Comparison of ENCODE assay signal across 18 mouse cellular contexts in genomic region chr2:169951041-169951440, GRCm38 (mm10).
DNase-seq lines count a peak whose midpoint lies in the region; ATAC-seq and TF ChIP-seq lines count a peak whose summit lies in the region.
"Had no signal": no experiment of that assay in that cellular context is flagged by ENCODE, and none has a peak within 500 bp of the region (broad histone marks: within the 10 kb centered on the region; RNA-seq: fewer than 3 reads in every experiment).

No protein-coding gene starts in this region.

- ATAC-seq in forebrain, postnatal 0 days = no peak
- no peak for ATAC-seq in forebrain, embryonic 13.5 days
- peak; percentile 58; the same call in 1 of the 2 replicates for ATAC-seq in stomach, embryonic 15.5 days (ENCODE audit: insufficient read depth, low FRiP score, low read depth)

- DNase-seq in forebrain, postnatal 0 days = peak; percentile 20
- peak; percentile 36 to 48 for DNase-seq in kidney, postnatal 4 days
- no peak for DNase-seq in kidney, adult 18-20 months
- DNase-seq in right cerebral cortex, postnatal 25 days = peak; percentile 18
- DNase-seq in right cerebral cortex, adult 18-20 months = no peak
- DNase-seq in forebrain, embryonic 10.5 days (ENCODE audit: extremely low spot score, low spot score) = no peak
- DNase-seq: adrenal gland, postnatal 10 days; cerebellum, adult 9-10 months; heart, adult 18-20 months; kidney, adult 11 months; thymus, postnatal 14 days had no signal

- peaks cover 4% of the 10 kb centered on the region; the same call in 1 of the 2 replicates for H3K27me3 ChIP-seq in forebrain, postnatal 0 days (ENCODE audit: insufficient read depth, low read length)
- no peaks in the 10 kb centered on the region for H3K27me3 ChIP-seq in forebrain, embryonic 13.5 days
- no peaks in the 10 kb centered on the region for H3K27me3 ChIP-seq in stomach, embryonic 15.5 days (replicated peaks)
- no peaks in the 10 kb centered on the region for H3K27me3 ChIP-seq in forebrain, embryonic 10.5 days (ENCODE audit: poor library complexity, severe bottlenecking)
- H3K27me3 ChIP-seq: CH12.LX; hindbrain, embryonic 12.5 days; neural tube, embryonic 15.5 days had no signal

- 64% methylated on average over 8 of the region's 8 CpGs for WGBS in forebrain, postnatal 0 days
- WGBS in forebrain, embryonic 13.5 days = 80% methylated on average over 8 of the region's 8 CpGs
- 58% methylated on average over 8 of the region's 8 CpGs for WGBS in stomach, embryonic 15.5 days
- WGBS in forebrain, embryonic 10.5 days = 87% methylated on average over 8 of the region's 8 CpGs

- no peaks in the 10 kb centered on the region for H3K4me1 ChIP-seq in forebrain, postnatal 0 days (ENCODE audit: insufficient read depth)
- H3K4me1 ChIP-seq in forebrain, embryonic 13.5 days = peaks cover 8% of the 10 kb centered on the region
- H3K4me1 ChIP-seq in stomach, embryonic 15.5 days = 0 out of 2 replicates have a peak, but pooled peaks cover 8% of the 10 kb centered on the region
- no peaks in the 10 kb centered on the region for H3K4me1 ChIP-seq in forebrain, embryonic 10.5 days
- H3K4me1 ChIP-seq: hindbrain, embryonic 12.5 days; midbrain, embryonic 10.5 days had no signal

- H3K4me2 ChIP-seq in forebrain, postnatal 0 days (ENCODE audit: low read depth) = no peak overlapping the region
- no peak overlapping the region for H3K4me2 ChIP-seq in forebrain, embryonic 13.5 days
- no peak overlapping the region for H3K4me2 ChIP-seq in stomach, embryonic 15.5 days
- H3K4me2 ChIP-seq: hindbrain, embryonic 12.5 days; neural tube, embryonic 15.5 days had no signal

- no peak overlapping the region for H3K9ac ChIP-seq in forebrain, postnatal 0 days
- H3K9ac ChIP-seq in forebrain, embryonic 13.5 days = no peak overlapping the region
- H3K9ac ChIP-seq in stomach, embryonic 15.5 days = no peak overlapping the region
- H3K9ac ChIP-seq: hindbrain, embryonic 12.5 days; liver, embryonic 14.5 days; neural tube, embryonic 15.5 days had no signal

- no peak overlapping the region for H3K27ac ChIP-seq in forebrain, postnatal 0 days (ENCODE audit: low read depth, low read length)
- H3K27ac ChIP-seq in forebrain, embryonic 13.5 days = no peak overlapping the region
- H3K27ac ChIP-seq in stomach, embryonic 15.5 days = peak overlapping the region; percentile 40; the same call in 1 of the 2 replicates
- no peak overlapping the region for H3K27ac ChIP-seq in forebrain, embryonic 10.5 days
- H3K27ac ChIP-seq: hindbrain, embryonic 12.5 days; liver, embryonic 14.5 days; midbrain, embryonic 10.5 days; neural tube, embryonic 15.5 days had no signal

- H3K36me3 ChIP-seq in forebrain, postnatal 0 days (ENCODE audit: insufficient read depth) = no peaks in the 10 kb centered on the region
- no peaks in the 10 kb centered on the region for H3K36me3 ChIP-seq in forebrain, embryonic 13.5 days (ENCODE audit: poor library complexity, severe bottlenecking)
- H3K36me3 ChIP-seq in stomach, embryonic 15.5 days = no peaks in the 10 kb centered on the region
- no peaks in the 10 kb centered on the region for H3K36me3 ChIP-seq in forebrain, embryonic 10.5 days (replicated peaks)
- H3K36me3 ChIP-seq: hindbrain, embryonic 12.5 days; midbrain, embryonic 10.5 days; neural tube, embryonic 15.5 days had no signal

- no peak for TF ChIP-seq CTCF in forebrain, postnatal 0 days (IDR thresholded peaks at IDR 0.05; ENCODE audit: low read depth)

- no peaks in the 10 kb centered on the region for H3K9me3 ChIP-seq in forebrain, postnatal 0 days (ENCODE audit: low read length)
- H3K9me3 ChIP-seq in forebrain, embryonic 13.5 days (replicated peaks) = no peaks in the 10 kb centered on the region
- no peaks in the 10 kb centered on the region for H3K9me3 ChIP-seq in stomach, embryonic 15.5 days
- H3K9me3 ChIP-seq in forebrain, embryonic 10.5 days = no peaks in the 10 kb centered on the region
- H3K9me3 ChIP-seq: hindbrain, embryonic 12.5 days; midbrain, embryonic 10.5 days; neural tube, embryonic 15.5 days had no signal

- H3K4me3 ChIP-seq in forebrain, postnatal 0 days (ENCODE audit: low read depth, low read length) = no peak overlapping the region
- no peak overlapping the region for H3K4me3 ChIP-seq in forebrain, embryonic 13.5 days
- H3K4me3 ChIP-seq in stomach, embryonic 15.5 days (replicated peaks) = no peak overlapping the region
- H3K4me3 ChIP-seq in forebrain, embryonic 10.5 days = no peak overlapping the region
- H3K4me3 ChIP-seq: hindbrain, embryonic 12.5 days; midbrain, embryonic 10.5 days; neural tube, embryonic 15.5 days had no signal

Comparison
In these comparisons a context has a peak if more than half of its experiments do, and no peak if none do; other contexts are left out.
1. DNase-seq: peak in forebrain, postnatal 0 days (single experiment), kidney, postnatal 4 days (2 of 2) and right cerebral cortex, postnatal 25 days (single experiment); none in kidney, adult 18-20 months (single experiment), right cerebral cortex, adult 18-20 months (single experiment) and forebrain, embryonic 10.5 days (single experiment).